10 mouse cellular contexts compared by ENCODE assay signal in genomic region chr5:81969685-81970524, GRCm38 (mm10).
DNase-seq lines count a peak whose midpoint lies in the region; ATAC-seq and TF ChIP-seq lines count a peak whose summit lies in the region.
"Had no signal": no experiment of that assay in that cellular context is flagged by ENCODE, and none has a peak within 500 bp of the region (broad histone marks: within the 10 kb centered on the region; RNA-seq: fewer than 3 reads in every experiment).

No protein-coding gene starts in this region.

- no peak overlapping the region for H3K4me3 ChIP-seq in heart, postnatal 0 days (ENCODE audit: low read depth, low read length)
- no peak overlapping the region for H3K4me3 ChIP-seq in limb, embryonic 11.5 days (ENCODE audit: low read depth, low read length)
- H3K4me3 ChIP-seq in neural tube, embryonic 14.5 days (ENCODE audit: low read depth, low read length), result no peak overlapping the region
- H3K4me3 ChIP-seq: embryonic facial prominence, embryonic 10.5 days; layer of hippocampus, adult 2 months had no signal

- no peaks in the 10 kb centered on the region for H3K9me3 ChIP-seq in heart, postnatal 0 days (replicated peaks; ENCODE audit: control insufficient read depth, low read length)
- no peaks in the 10 kb centered on the region for H3K9me3 ChIP-seq in limb, embryonic 11.5 days (ENCODE audit: control insufficient read depth, low read length)
- no peaks in the 10 kb centered on the region for H3K9me3 ChIP-seq in neural tube, embryonic 14.5 days (ENCODE audit: control insufficient read depth, low read length)
- H3K9me3 ChIP-seq: embryonic facial prominence, embryonic 10.5 days had no signal

- no peaks in the 10 kb centered on the region for H3K36me3 ChIP-seq in heart, postnatal 0 days (replicated peaks; ENCODE audit: control insufficient read depth, insufficient read depth, low read length)
- H3K36me3 ChIP-seq in limb, embryonic 11.5 days (ENCODE audit: control insufficient read depth, insufficient read depth, low read length), result no peaks in the 10 kb centered on the region
- H3K36me3 ChIP-seq in neural tube, embryonic 14.5 days (ENCODE audit: control insufficient read depth, insufficient read depth, low read length), result no peaks in the 10 kb centered on the region
- H3K36me3 ChIP-seq: embryonic facial prominence, embryonic 10.5 days had no signal

- intact Hi-C loops in heart, postnatal 14 days (cut with DNase I), result no loop called here

- H3K4me2 ChIP-seq in heart, postnatal 0 days (ENCODE audit: low read depth, low read length), result peak overlapping the region; percentile 15; the same call in 1 of the 2 replicates
- H3K4me2 ChIP-seq in limb, embryonic 11.5 days (ENCODE audit: low read depth, severe bottlenecking), result no peak overlapping the region
- H3K4me2 ChIP-seq in neural tube, embryonic 14.5 days (ENCODE audit: low read depth, low read length), result peak overlapping the region; percentile 23; the same call in 1 of the 2 replicates

- no peak for ATAC-seq in heart, postnatal 0 days (ENCODE audit: insufficient read depth, low read depth)
- ATAC-seq in limb, embryonic 11.5 days (ENCODE audit: insufficient number of reproducible peaks, low FRiP score, low TSS enrichment, low read depth), result peak; percentile 62; the same call in 1 of the 2 replicates
- peak; percentile 54; the same call in 1 of the 2 replicates for ATAC-seq in neural tube, embryonic 14.5 days (ENCODE audit: low read depth)
- ATAC-seq: intestine, postnatal 0 days had no signal

- no peak overlapping the region for H3K27ac ChIP-seq in heart, postnatal 0 days (ENCODE audit: low read depth)
- H3K27ac ChIP-seq in limb, embryonic 11.5 days (replicated peaks; ENCODE audit: low read depth, low read length), result no peak overlapping the region; the same call in 1 of the 2 replicates
- no peak overlapping the region for H3K27ac ChIP-seq in neural tube, embryonic 14.5 days (ENCODE audit: low read depth, low read length)
- H3K27ac ChIP-seq: embryonic facial prominence, embryonic 10.5 days; layer of hippocampus, adult 2 months had no signal

- 53% methylated on average over 24 of the region's 24 CpGs for WGBS in heart, postnatal 0 days
- 54% methylated on average over 24 of the region's 24 CpGs for WGBS in limb, embryonic 11.5 days
- WGBS in neural tube, embryonic 14.5 days, result 69% methylated on average over 24 of the region's 24 CpGs

- H3K4me1 ChIP-seq in heart, postnatal 0 days (ENCODE audit: control insufficient read depth, insufficient read depth), result no peaks in the 10 kb centered on the region
- H3K4me1 ChIP-seq in limb, embryonic 11.5 days (ENCODE audit: control insufficient read depth, insufficient read depth, low read length), result 0 out of 2 replicates have a peak, but pooled peaks cover 4% of the 10 kb centered on the region
- H3K4me1 ChIP-seq in neural tube, embryonic 14.5 days (ENCODE audit: control insufficient read depth, insufficient read depth, low read length), result no peaks in the 10 kb centered on the region
- H3K4me1 ChIP-seq: embryonic facial prominence, embryonic 10.5 days had no signal

- no peaks in the 10 kb centered on the region for H3K27me3 ChIP-seq in heart, postnatal 0 days (ENCODE audit: control insufficient read depth, insufficient read depth, low read length)
- no peaks in the 10 kb centered on the region for H3K27me3 ChIP-seq in limb, embryonic 11.5 days (ENCODE audit: control insufficient read depth, insufficient read depth, low read length)
- no peaks in the 10 kb centered on the region for H3K27me3 ChIP-seq in neural tube, embryonic 14.5 days (ENCODE audit: control insufficient read depth, insufficient read depth, low read length)

- TF ChIP-seq CTCF in heart, postnatal 0 days (IDR thresholded peaks at IDR 0.05; ENCODE audit: low read depth), result no peak

- H3K9ac ChIP-seq in heart, postnatal 0 days (replicated peaks; ENCODE audit: low read depth, low read length), result no peak overlapping the region
- H3K9ac ChIP-seq in limb, embryonic 11.5 days (ENCODE audit: low read length), result no peak overlapping the region
- no peak overlapping the region for H3K9ac ChIP-seq in neural tube, embryonic 14.5 days (replicated peaks; ENCODE audit: low read depth, low read length)

- no peak for DNase-seq in heart, postnatal 0 days (ENCODE audit: low spot score)
- no peak for DNase-seq in heart, postnatal 14 days
- DNase-seq in forelimb bud, embryonic 11.5 days (ENCODE audit: low read depth, low spot score), result peak; percentile 55
- DNase-seq in limb, embryonic 11.5 days (ENCODE audit: low spot score), result peak; percentile 54
- DNase-seq in cerebellum, adult 11-12 months, result no peak
- no peak for DNase-seq in kidney, adult 11 months

- no peak for TF ChIP-seq EP300 in heart, postnatal 0 days (IDR thresholded peaks at IDR 0.05; ENCODE audit: low read depth)

Comparison
In these comparisons a context has a peak if more than half of its experiments do, and no peak if none do; other contexts are left out.
1. DNase-seq: peak in forelimb bud, embryonic 11.5 days (single experiment) and limb, embryonic 11.5 days (single experiment); none in heart, postnatal 0 days (single experiment), heart, postnatal 14 days (0 of 2), cerebellum, adult 11-12 months (single experiment) and kidney, adult 11 months (single experiment).